Mouse (Mus musculus): ENCODE data around the gene Gm44503. TPM values are rescaled to one million over a fixed set of nuclear protein-coding genes. Genes with fewer than 3 reads are reported as not detected.

The Gm44503 gene
- polyA plus RNA-seq, 1 experiment from 2014 or later = not detected

GRCm38 (mm10) chr9:72935309-72935708 lies 23.3 kb upstream of the Gm44503 start:
- ATAC-seq (ENCODE audit: low FRiP score) (no peak), DNase-seq (ENCODE audit: low spot score, missing footprints) (no peak)
- Histone ChIP-seq H3K27me3 (ENCODE audit: control insufficient read depth, insufficient read depth, low read length) (no peaks in the 10 kb centered on the region), H3K4me2 (no peak overlapping the region), H3K36me3 (ENCODE audit: control insufficient read depth, insufficient read depth, low read length) (no peaks in the 10 kb centered on the region), H3K27ac (ENCODE audit: low read depth, low read length) (no peak overlapping the region), H3K9ac (ENCODE audit: low read length) (no peak overlapping the region), H3K9me3 (ENCODE audit: control insufficient read depth, low read length) (no peaks in the 10 kb centered on the region), H3K4me1 (ENCODE audit: control insufficient read depth, insufficient read depth, low read length) (no peaks in the 10 kb centered on the region), H3K4me3 (ENCODE audit: low read depth, low read length) (no peak overlapping the region)
- 87% methylated on average over 4 of the region's 4 CpGs for WGBS

GRCm38 (mm10) chr9:72936301-72936700 lies 22.4 kb upstream of the Gm44503 start:
- WGBS = 75% methylated on average over 2 of the region's 2 CpGs
- Histone ChIP-seq H3K36me3 (ENCODE audit: control insufficient read depth, insufficient read depth, low read length) (no peaks in the 10 kb centered on the region), H3K4me1 (ENCODE audit: control insufficient read depth, insufficient read depth, low read length) (no peaks in the 10 kb centered on the region), H3K4me2 (no peak overlapping the region), H3K27me3 (ENCODE audit: control insufficient read depth, insufficient read depth, low read length) (no peaks in the 10 kb centered on the region), H3K27ac (ENCODE audit: low read depth, low read length) (no peak overlapping the region), H3K4me3 (ENCODE audit: low read depth, low read length) (no peak overlapping the region), H3K9ac (ENCODE audit: low read length) (no peak overlapping the region), H3K9me3 (ENCODE audit: control insufficient read depth, low read length) (no peaks in the 10 kb centered on the region)
- ATAC-seq (ENCODE audit: low FRiP score) = no peak
- no peak for DNase-seq (ENCODE audit: low spot score, missing footprints)

- no peak overlapping the region for H3K4me3 ChIP-seq (ENCODE audit: low read depth, low read length)
- H3K9me3 ChIP-seq (ENCODE audit: control insufficient read depth, low read length) = peaks cover 6% of the 10 kb centered on the region; the same call in 1 of the 2 replicates
- DNase-seq (ENCODE audit: low spot score, missing footprints) (peak; percentile 21), ATAC-seq (ENCODE audit: low FRiP score) (no peak)
- H3K27ac ChIP-seq (ENCODE audit: low read depth, low read length) = no peak overlapping the region
- H3K4me2 ChIP-seq = no peak overlapping the region
- H3K9ac ChIP-seq (ENCODE audit: low read length) = no peak overlapping the region
- H3K4me1 ChIP-seq (ENCODE audit: control insufficient read depth, insufficient read depth, low read length) = no peaks in the 10 kb centered on the region
- H3K27me3 ChIP-seq (ENCODE audit: control insufficient read depth, insufficient read depth, low read length) = no peaks in the 10 kb centered on the region
- peaks cover 14% of the 10 kb centered on the region; the same call in 1 of the 2 replicates for H3K36me3 ChIP-seq (ENCODE audit: control insufficient read depth, insufficient read depth, low read length)
- WGBS = 64% methylated on average over 3 of the region's 3 CpGs
These were observed 15.2 kb upstream of the Gm44503 start for GRCm38 (mm10) chr9:72943424-72943823.

GRCm38 (mm10) chr9:72944286-72944685 lies 14.4 kb upstream of the Gm44503 start:
- peaks cover 6% of the 10 kb centered on the region; the same call in 1 of the 2 replicates for H3K9me3 ChIP-seq (ENCODE audit: control insufficient read depth, low read length)
- no peaks in the 10 kb centered on the region for H3K27me3 ChIP-seq (ENCODE audit: control insufficient read depth, insufficient read depth, low read length)
- no peak overlapping the region for H3K4me2 ChIP-seq
- H3K36me3 ChIP-seq (ENCODE audit: control insufficient read depth, insufficient read depth, low read length) = peaks cover 14% of the 10 kb centered on the region; the same call in 1 of the 2 replicates
- DNase-seq (ENCODE audit: low spot score, missing footprints) (peak; percentile 60), ATAC-seq (ENCODE audit: low FRiP score) (no peak)
- no peaks in the 10 kb centered on the region for H3K4me1 ChIP-seq (ENCODE audit: control insufficient read depth, insufficient read depth, low read length)
- H3K27ac ChIP-seq (ENCODE audit: low read depth, low read length) = no peak overlapping the region
- no peak overlapping the region for H3K9ac ChIP-seq (ENCODE audit: low read length)
- 87% methylated on average over 13 of the region's 13 CpGs for WGBS
- no peak overlapping the region for H3K4me3 ChIP-seq (ENCODE audit: low read depth, low read length)

- Histone ChIP-seq H3K27me3 (ENCODE audit: control insufficient read depth, insufficient read depth, low read length) (no peaks in the 10 kb centered on the region), H3K36me3 (ENCODE audit: control insufficient read depth, insufficient read depth, low read length) (peaks cover 14% of the 10 kb centered on the region; the same call in 1 of the 2 replicates), H3K27ac (ENCODE audit: low read depth, low read length) (no peak overlapping the region), H3K4me3 (ENCODE audit: low read depth, low read length) (no peak overlapping the region), H3K4me1 (ENCODE audit: control insufficient read depth, insufficient read depth, low read length) (no peaks in the 10 kb centered on the region), H3K9me3 (ENCODE audit: control insufficient read depth, low read length) (peaks cover 6% of the 10 kb centered on the region; the same call in 1 of the 2 replicates), H3K4me2 (no peak overlapping the region), H3K9ac (ENCODE audit: low read length) (no peak overlapping the region)
- WGBS = 97% methylated on average over 1 of the region's 1 CpGs
- DNase-seq (ENCODE audit: low spot score, missing footprints) (peak; percentile 4), ATAC-seq (ENCODE audit: low FRiP score) (no peak)
These were observed 11.6 kb upstream of the Gm44503 start for GRCm38 (mm10) chr9:72947010-72947409.

- 82% methylated on average over 7 of the region's 7 CpGs for WGBS
- no peak for ATAC-seq (ENCODE audit: low FRiP score)
- H3K9ac ChIP-seq (ENCODE audit: low read length) = no peak overlapping the region
- no peak overlapping the region for H3K4me2 ChIP-seq
- DNase-seq (ENCODE audit: low spot score, missing footprints) = peak; percentile 70
- H3K27ac ChIP-seq (ENCODE audit: low read depth, low read length) = no peak overlapping the region
- H3K4me3 ChIP-seq (ENCODE audit: low read depth, low read length) = no peak overlapping the region
- H3K27me3 ChIP-seq (ENCODE audit: control insufficient read depth, insufficient read depth, low read length) = no peaks in the 10 kb centered on the region
- peaks cover 6% of the 10 kb centered on the region; the same call in 1 of the 2 replicates for H3K9me3 ChIP-seq (ENCODE audit: control insufficient read depth, low read length)
- H3K36me3 ChIP-seq (ENCODE audit: control insufficient read depth, insufficient read depth, low read length) = peaks cover 14% of the 10 kb centered on the region; the same call in 1 of the 2 replicates
- H3K4me1 ChIP-seq (ENCODE audit: control insufficient read depth, insufficient read depth, low read length) = no peaks in the 10 kb centered on the region
These were observed 9.1 kb upstream of the Gm44503 start for GRCm38 (mm10) chr9:72949572-72949971.

- H3K9me3 ChIP-seq (ENCODE audit: control insufficient read depth, low read length) = no peaks in the 10 kb centered on the region
- no peak overlapping the region for H3K4me3 ChIP-seq (ENCODE audit: low read depth, low read length)
- WGBS = 60% methylated on average over 2 of the region's 2 CpGs
These were observed 3.9 kb upstream of the Gm44503 start for GRCm38 (mm10) chr9:72954746-72955145.

GRCm38 (mm10) chr9:72955546-72955945 lies 3.1 kb upstream of the Gm44503 start:
- Histone ChIP-seq H3K4me3 (ENCODE audit: low read depth, low read length) (no peak overlapping the region), H3K9ac (ENCODE audit: low read length) (no peak overlapping the region), H3K36me3 (ENCODE audit: control insufficient read depth, insufficient read depth, low read length) (no peaks in the 10 kb centered on the region), H3K27me3 (ENCODE audit: control insufficient read depth, insufficient read depth, low read length) (no peaks in the 10 kb centered on the region), H3K4me2 (no peak overlapping the region), H3K27ac (ENCODE audit: low read depth, low read length) (no peak overlapping the region), H3K4me1 (ENCODE audit: control insufficient read depth, insufficient read depth, low read length) (no peaks in the 10 kb centered on the region), H3K9me3 (ENCODE audit: control insufficient read depth, low read length) (no peaks in the 10 kb centered on the region)
- WGBS = 13% methylated on average over 1 of the region's 1 CpGs
- ATAC-seq (ENCODE audit: low FRiP score) (no peak), DNase-seq (ENCODE audit: low spot score, missing footprints) (no peak)

More at GRCm38 (mm10) chr9:72954746-72955145, 3.9 kb upstream of the Gm44503 start:
- Histone ChIP-seq H3K27me3 (ENCODE audit: control insufficient read depth, insufficient read depth, low read length) (no peaks in the 10 kb centered on the region), H3K4me2 (no peak overlapping the region), H3K4me1 (ENCODE audit: control insufficient read depth, insufficient read depth, low read length) (no peaks in the 10 kb centered on the region), H3K36me3 (ENCODE audit: control insufficient read depth, insufficient read depth, low read length) (no peaks in the 10 kb centered on the region), H3K27ac (ENCODE audit: low read depth, low read length) (no peak overlapping the region), H3K9ac (ENCODE audit: low read length) (no peak overlapping the region)
- no peak for ATAC-seq (ENCODE audit: low FRiP score)
- DNase-seq (ENCODE audit: low spot score, missing footprints) = peak; percentile 91

GRCm38 (mm10) chr9:72961346-72961745 lies 2.7 kb downstream of the Gm44503 start:
- ATAC-seq (ENCODE audit: low FRiP score) (no peak), DNase-seq (ENCODE audit: low spot score, missing footprints) (no peak)
- no peaks in the 10 kb centered on the region for H3K27me3 ChIP-seq (ENCODE audit: control insufficient read depth, insufficient read depth, low read length)
- H3K27ac ChIP-seq (ENCODE audit: low read depth, low read length) = no peak overlapping the region
- H3K4me1 ChIP-seq (ENCODE audit: control insufficient read depth, insufficient read depth, low read length) = no peaks in the 10 kb centered on the region
- no peak overlapping the region for H3K4me3 ChIP-seq (ENCODE audit: low read depth, low read length)
- H3K9me3 ChIP-seq (ENCODE audit: control insufficient read depth, low read length) = no peaks in the 10 kb centered on the region
- 81% methylated on average over 8 of the region's 8 CpGs for WGBS
- no peak overlapping the region for H3K9ac ChIP-seq (ENCODE audit: low read length)
- H3K36me3 ChIP-seq (ENCODE audit: control insufficient read depth, insufficient read depth, low read length) = no peaks in the 10 kb centered on the region
- H3K4me2 ChIP-seq = no peak overlapping the region
